ENCODE assay signal across 11 mouse cellular contexts in genomic region chr17:83377755-83378443, GRCm38 (mm10). TPM values are rescaled to one million over a fixed set of nuclear protein-coding genes. Genes with fewer than 3 reads are reported as not detected.
DNase-seq lines count a peak whose midpoint lies in the region; ATAC-seq lines count a peak whose summit lies in the region.
"Had no signal": no experiment of that assay in that cellular context is flagged by ENCODE, and none has a peak within 500 bp of the region (broad histone marks: within the 10 kb centered on the region; RNA-seq: fewer than 3 reads in every experiment).

No protein-coding gene starts in this region.

- peak; percentile 51 for DNase-seq in ES-CJ7 (ENCODE audit: low read depth, low spot score)
- DNase-seq in Muller cell, postnatal 12 days (ENCODE audit: inconsistent ontology term): peak; percentile 64
- peak; percentile 61 for DNase-seq in kidney, adult 11 months
- DNase-seq in mesoderm, embryonic 11.5 days (ENCODE audit: low read depth, low spot score): peak; percentile 23
- DNase-seq in cerebellum, postnatal 10 days: no peak
- DNase-seq: cerebellum, adult 9-11 months; heart, adult 18-20 months; lung, postnatal 14 days; thymus, adult 18-20 months had no signal

- no peak for ATAC-seq in granulocyte monocyte progenitor cell, adult 5-6 weeks (replicated peaks; ENCODE audit: poor library complexity, severe bottlenecking)
- no peak for ATAC-seq in cerebellum, adult (ENCODE audit: insufficient number of reproducible peaks, low FRiP score, low TSS enrichment)

RNA-seq across cellular contexts. Expression of gene Eml4, which starts 27.2 kb away (rescaled TPM):
- 33.7 and 42.4 TPM in 2 replicates for total RNA-seq in granulocyte monocyte progenitor cell, adult 5-6 weeks (2014; fragmentation: Nextera tagmentation)
- total RNA-seq in granulocyte monocyte progenitor cell, adult 5-6 weeks (2017): 82.3 and 87.2 TPM in 2 replicates

Comparison
In these comparisons a context has a peak if more than half of its experiments do, and no peak if none do; other contexts are left out.
1. DNase-seq: peak in ES-CJ7 (single experiment), Muller cell, postnatal 12 days (single experiment), kidney, adult 11 months (single experiment) and mesoderm, embryonic 11.5 days (single experiment); none in cerebellum, postnatal 10 days (0 of 2).